Mouse (Mus musculus) myocyte (in vitro differentiated cells): ENCODE measurements around the gene Tm7sf3. TPM values are rescaled to one million over a fixed set of nuclear protein-coding genes. Genes with fewer than 3 reads are reported as not detected.
A peak's percentile ranks its signal among the peaks of the same experiment; 100 is the strongest.

Experiments used
- H3K27me3 ChIP-seq: one replicate; pipeline ENCODE4 v1.6.1; 2011; ENCODE audit not compliant: control insufficient read depth, insufficient read depth, insufficient read length
- H3K36me3 ChIP-seq: one replicate; pipeline ENCODE4 v1.6.1; 2011; ENCODE audit not compliant: control insufficient read depth, insufficient read depth
- H3K4me2 ChIP-seq: one replicate; pipeline ENCODE4 v1.6.1; 2011; ENCODE audit warnings: low read depth, control low read depth
- H3K4me3 ChIP-seq: one replicate; pipeline ENCODE4 v1.5.1; 2011; ENCODE audit warnings: mild to moderate bottlenecking, control low read depth, moderate library complexity
- H3K79me2 ChIP-seq: one replicate; pipeline ENCODE4 v1.6.1; 2011; ENCODE audit not compliant: control insufficient read depth, insufficient read depth
- H3ac ChIP-seq: one replicate; pipeline ENCODE4 v1.6.1; 2011; ENCODE audit not compliant: control insufficient read depth, insufficient read length
- CEBPB ChIP-seq: IDR thresholded peaks from 2 replicates; pipeline ENCODE4 v1.6.1; 2011; ENCODE audit warnings: mild to moderate bottlenecking, moderate library complexity; ENCODE audit not compliant: poor library complexity, insufficient read depth, severe bottlenecking
- E2F4 ChIP-seq: IDR thresholded peaks from one replicate; pipeline ENCODE4 v1.6.1; 2011; ENCODE audit warnings: mild to moderate bottlenecking, control low read depth, moderate library complexity; ENCODE audit not compliant: insufficient read depth
- MAX ChIP-seq: IDR thresholded peaks from one replicate; pipeline ENCODE4 v1.6.1; 2011; ENCODE audit warnings: low read depth, mild to moderate bottlenecking, control low read depth
- MYOD1 ChIP-seq, 3 experiments: IDR thresholded peaks; one replicate each; pipeline ENCODE4 v1.6.1; 2011; ENCODE audit warnings: control low read depth in 2 of 3, low read depth in 2 of 3, mild to moderate bottlenecking in 2 of 3, moderate library complexity in 1 of 3; ENCODE audit not compliant: insufficient read length in 2 of 3, control insufficient read depth in 1 of 3
- MYOG ChIP-seq, 3 experiments: IDR thresholded peaks; one replicate each; pipeline ENCODE4 v1.6.1; 2011; ENCODE audit warnings: control low read depth in 2 of 3, low read depth in 2 of 3, mild to moderate bottlenecking in 2 of 3; ENCODE audit not compliant: insufficient read length in 2 of 3, control insufficient read depth in 1 of 3, insufficient read depth in 1 of 3
- POLR2A ChIP-seq: IDR thresholded peaks from one replicate; pipeline ENCODE4 v1.6.1; 2011; ENCODE audit warnings: low read depth, mild to moderate bottlenecking, control low read depth, moderate library complexity; ENCODE audit not compliant: insufficient read length
- POLR2AphosphoS2 ChIP-seq: IDR thresholded peaks from one replicate; pipeline ENCODE4 v1.6.1; 2011; ENCODE audit warnings: low read depth, control low read depth; ENCODE audit not compliant: insufficient read length
- REST ChIP-seq: IDR thresholded peaks from one replicate; pipeline ENCODE4 v1.6.1; 2011; ENCODE audit warnings: mild to moderate bottlenecking, control low read depth, moderate library complexity; ENCODE audit not compliant: insufficient read depth, insufficient read length
- SRF ChIP-seq: IDR thresholded peaks from one replicate; pipeline ENCODE4 v1.6.1; 2011; ENCODE audit warnings: low read depth; ENCODE audit not compliant: control insufficient read depth, insufficient read length
- TCF12 ChIP-seq: IDR thresholded peaks from one replicate; pipeline ENCODE4 v1.6.1; 2011; ENCODE audit warnings: mild to moderate bottlenecking, control low read depth; ENCODE audit not compliant: poor library complexity, insufficient read depth, severe bottlenecking
- TCF3 ChIP-seq: IDR thresholded peaks from one replicate; pipeline ENCODE4 v1.6.1; 2011; ENCODE audit warnings: low read depth, control low read depth; ENCODE audit not compliant: insufficient read length
- USF1 ChIP-seq: IDR thresholded peaks from one replicate; pipeline ENCODE4 v1.6.1; 2011; ENCODE audit warnings: low read depth, mild to moderate bottlenecking, control low read depth, moderate library complexity
- polyA plus RNA-seq: library from polyadenylated mRNA; unstranded; fragments of >200 nt; fragmentation: generic; extraction: Trizol; gene quantifications from one replicate; pipeline ENCODE4 v1.2.1, GENCODE M21; 2012; ENCODE audit warnings: missing spikeins

Tm7sf3 gene
- polyA plus RNA-seq, result 9.3 TPM

DNA sequence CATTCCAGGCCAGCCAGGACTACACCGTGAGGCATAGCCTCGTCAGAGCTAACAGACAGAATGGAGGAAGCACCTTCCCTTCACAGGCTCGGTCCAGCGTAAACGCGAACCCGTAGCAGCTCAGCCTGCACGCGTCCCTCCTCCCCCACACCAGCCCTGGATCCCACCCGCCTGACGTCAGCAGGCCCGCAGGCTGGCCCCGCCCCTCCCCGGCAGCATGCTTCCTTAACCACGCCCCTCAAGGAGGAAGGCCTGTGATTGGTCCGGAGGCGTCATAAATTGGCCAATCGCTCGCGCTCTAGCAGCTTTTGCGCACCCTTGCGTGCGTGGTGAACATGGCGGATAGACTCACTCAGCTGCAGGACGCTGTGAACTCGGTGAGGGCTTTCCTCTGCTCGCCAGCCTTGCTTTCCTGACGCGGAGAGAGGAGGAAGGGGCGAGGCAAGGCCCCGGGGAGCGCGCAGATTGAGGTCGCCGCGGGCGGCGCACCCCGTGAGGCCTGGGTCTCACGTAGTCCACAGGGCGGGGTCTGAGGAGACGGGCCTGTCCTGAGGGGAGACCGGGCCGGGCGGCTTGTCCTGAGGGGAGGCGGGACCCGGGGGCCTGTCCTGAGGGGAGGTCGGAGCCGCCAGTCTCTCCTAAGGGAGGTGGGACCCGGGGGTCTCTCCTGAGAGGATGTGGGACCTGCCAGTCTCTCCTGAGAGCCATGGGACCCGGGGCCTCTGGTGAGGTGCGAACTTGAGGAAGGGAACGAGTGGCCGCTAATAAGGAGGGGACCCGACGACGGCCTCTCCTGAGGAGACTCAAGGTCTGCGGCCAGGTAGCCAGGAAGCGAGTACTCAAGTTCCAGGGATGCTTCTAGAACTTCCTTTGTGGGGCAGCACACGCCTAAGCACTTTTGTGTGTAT, at the start of gene Tm7sf3, which contains the start of gene Med21:
Tm7sf3 (minus strand) TSS at position 549 of the 908 bp plus-strand sequence.
Med21 (plus strand) TSS at position 272 of the 908 bp plus-strand sequence.
- peak within 1 kb of the TSS; percentile 95 for H3K4me2 ChIP-seq
- H3K4me3 ChIP-seq, result peak within 1 kb of the TSS; percentile 88
- peak within 1 kb of the TSS; percentile 30 for H3ac ChIP-seq
- H3K27me3 ChIP-seq, result no peaks in the 10 kb centered on the region
- H3K36me3 ChIP-seq, result no peaks in the 10 kb centered on the region
- peaks cover 49% of the 10 kb centered on the region for H3K79me2 ChIP-seq
- peak; percentile 97 for TF ChIP-seq POLR2AphosphoS2
- TF ChIP-seq MAX, result no peak
- no peak for TF ChIP-seq CEBPB
- TF ChIP-seq MYOG (IDR thresholded peaks at IDR 0.05; ENCODE audit: control insufficient read depth in 1 of 3, insufficient read depth in 1 of 3, insufficient read length in 2 of 3, low read depth in 2 of 3), result peak in 1 of 3 experiments; percentile 21
- TF ChIP-seq MYOD1 (IDR thresholded peaks at IDR 0.05; ENCODE audit: control insufficient read depth in 1 of 3, insufficient read length in 2 of 3, low read depth in 2 of 3), result peak in 1 of 3 experiments; percentile 48
- TF ChIP-seq SRF, result peak; percentile 30
- TF ChIP-seq REST, result no peak
- peak; percentile 100 for TF ChIP-seq POLR2A

DNA sequence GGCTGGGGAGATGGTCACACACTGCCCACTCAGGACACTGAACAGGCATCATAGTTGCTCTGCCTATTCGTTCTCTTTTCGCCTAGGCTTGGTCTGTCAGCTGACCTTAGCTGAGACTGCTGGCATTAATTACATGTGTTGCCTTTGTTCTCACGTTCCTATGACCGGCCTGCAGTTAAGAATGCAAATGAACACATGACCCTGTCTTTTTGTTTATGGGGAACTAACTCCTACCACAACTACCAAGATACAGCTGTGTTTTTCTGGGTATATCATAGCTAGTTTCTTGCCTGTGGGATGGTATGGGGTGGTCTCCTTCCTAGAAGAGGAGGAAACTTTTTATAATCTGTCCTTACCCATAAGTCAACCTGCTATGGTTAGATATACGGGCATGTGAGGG, 46.2 kb upstream of the Tm7sf3 start:
- no peak overlapping the region for H3ac ChIP-seq
- H3K4me3 ChIP-seq, result no peak overlapping the region
- H3K79me2 ChIP-seq, result no peaks in the 10 kb centered on the region

DNA sequence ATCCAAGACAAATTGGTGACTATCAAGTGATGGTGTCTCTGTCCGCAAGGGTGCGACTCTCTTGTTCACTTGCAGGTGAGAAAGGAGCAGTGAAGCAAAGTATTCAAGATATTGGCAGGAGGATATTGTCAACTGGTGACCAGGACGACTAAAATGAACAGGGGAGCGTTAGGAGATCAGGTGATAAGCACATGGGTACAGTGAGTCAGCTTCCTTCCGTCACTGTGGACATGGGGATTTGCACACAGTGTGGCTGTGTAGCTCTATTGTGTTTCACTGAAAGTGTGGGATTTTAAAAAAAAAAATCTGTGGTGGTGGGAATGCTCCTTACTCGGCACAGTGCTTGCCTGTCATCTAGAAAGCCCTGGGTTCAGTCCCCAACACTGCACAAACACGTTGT, 45.4 kb upstream of the Tm7sf3 start:
- no peak overlapping the region for H3K4me3 ChIP-seq
- no peak for TF ChIP-seq USF1
- TF ChIP-seq MAX, result no peak
- no peak for TF ChIP-seq POLR2AphosphoS2
- TF ChIP-seq MYOD1 (IDR thresholded peaks at IDR 0.05; ENCODE audit: control insufficient read depth in 1 of 3, insufficient read length in 2 of 3, low read depth in 2 of 3), result no peak
- no peak for TF ChIP-seq CEBPB
- no peak for TF ChIP-seq E2F4
- no peak for TF ChIP-seq SRF
- no peak for TF ChIP-seq TCF12
- no peak for TF ChIP-seq POLR2A
- TF ChIP-seq REST, result no peak

More for the DNA sequence above, 46.2 kb upstream of the Tm7sf3 start:
- Histone ChIP-seq H3K27me3 (no peaks in the 10 kb centered on the region), H3K4me2 (no peak overlapping the region), H3K36me3 (no peaks in the 10 kb centered on the region)
- no peak for TF ChIP-seq SRF
- TF ChIP-seq MYOD1 (IDR thresholded peaks at IDR 0.05; ENCODE audit: control insufficient read depth in 1 of 3, insufficient read length in 2 of 3, low read depth in 2 of 3), result no peak
- no peak for TF ChIP-seq REST
- no peak for TF ChIP-seq MYOG (IDR thresholded peaks at IDR 0.05; ENCODE audit: control insufficient read depth in 1 of 3, insufficient read depth in 1 of 3, insufficient read length in 2 of 3, low read depth in 2 of 3)
- TF ChIP-seq TCF3, result no peak
- no peak for TF ChIP-seq CEBPB
- no peak for TF ChIP-seq USF1
- TF ChIP-seq POLR2A, result no peak
- no peak for TF ChIP-seq POLR2AphosphoS2
- TF ChIP-seq MAX, result no peak
- no peak for TF ChIP-seq TCF12
- TF ChIP-seq E2F4, result no peak

DNA sequence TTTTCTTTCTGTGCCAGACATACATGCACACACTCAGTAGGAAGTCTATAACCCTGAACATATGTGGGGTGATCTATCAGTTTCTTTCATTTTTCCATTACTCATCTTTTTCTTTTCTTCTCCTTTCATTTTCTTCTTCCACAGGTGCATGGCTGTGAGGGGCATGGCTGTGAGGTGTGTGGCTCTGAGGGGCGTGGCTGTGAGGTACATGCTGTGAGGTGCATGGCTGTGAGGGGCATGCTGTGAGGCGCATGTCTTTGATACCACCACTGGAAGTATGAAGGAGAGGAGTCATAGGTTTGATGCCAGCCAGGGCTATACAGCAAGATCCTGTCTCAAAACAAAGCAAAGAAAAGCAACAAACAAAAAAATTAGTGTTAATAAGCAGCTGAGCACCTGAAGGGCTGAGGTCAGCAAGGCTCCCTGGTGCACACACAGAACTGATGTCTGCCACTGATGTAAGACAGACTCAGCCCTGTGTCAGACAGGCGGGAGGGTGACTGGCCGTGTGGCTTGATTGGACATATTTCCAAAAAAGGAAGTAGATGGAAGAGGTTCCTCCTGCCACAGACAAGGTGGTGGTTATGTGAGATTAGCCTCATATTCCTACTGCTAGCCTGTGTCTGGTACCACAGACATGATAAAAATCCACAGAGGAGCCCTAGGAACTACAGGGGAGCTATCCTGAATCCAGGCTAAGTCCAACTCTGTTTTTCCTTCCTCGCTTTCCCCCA, 44.0 kb upstream of the Tm7sf3 start:
- Histone ChIP-seq H3K27me3 (no peaks in the 10 kb centered on the region), H3K36me3 (no peaks in the 10 kb centered on the region), H3K4me2 (no peak overlapping the region), H3K79me2 (no peaks in the 10 kb centered on the region), H3ac (no peak overlapping the region), H3K4me3 (no peak overlapping the region)
- TF ChIP-seq TCF12 (no peak), SRF (peak; percentile 66)

More for the DNA sequence above, 45.4 kb upstream of the Tm7sf3 start:
- no peak overlapping the region for H3K4me2 ChIP-seq
- H3K36me3 ChIP-seq, result no peaks in the 10 kb centered on the region
- H3K79me2 ChIP-seq, result no peaks in the 10 kb centered on the region
- no peaks in the 10 kb centered on the region for H3K27me3 ChIP-seq
- no peak overlapping the region for H3ac ChIP-seq
